ENCODE assay signal across 8 mouse cellular contexts in genomic region chrX:72273966-72274658, GRCm38 (mm10). TPM values are rescaled to one million over a fixed set of nuclear protein-coding genes. Genes with fewer than 3 reads are reported as not detected.
A peak's percentile ranks its signal among the peaks of the same experiment; 100 is the strongest.
DNase-seq lines count a peak whose midpoint lies in the region; TF ChIP-seq lines count a peak whose summit lies in the region.

No protein-coding gene starts in this region.

- no peak for TF ChIP-seq CTCF in spleen, adult 2 months (IDR thresholded peaks at IDR 0.05; ENCODE audit: extremely low read depth, insufficient read depth, insufficient read length, insufficient replicate concordance)

- TF ChIP-seq POLR2A in spleen, adult 2 months (IDR thresholded peaks at IDR 0.05; ENCODE audit: low read depth, low read length): no peak

- no peak overlapping the region; the same call in 1 of the 2 replicates for H3K27ac ChIP-seq in spleen, adult 2 months (ENCODE audit: insufficient read depth, low read length)
- peak overlapping the region; percentile 68 for H3K27ac ChIP-seq in forebrain, embryonic 10.5 days

- H3K36me3 ChIP-seq in spleen, adult 2 months (ENCODE audit: control insufficient read depth, insufficient read depth, low read length): no peaks in the 10 kb centered on the region
- H3K36me3 ChIP-seq in forebrain, embryonic 10.5 days (replicated peaks): peaks cover 11% of the 10 kb centered on the region

- H3K4me1 ChIP-seq in spleen, adult 2 months (ENCODE audit: control insufficient read depth, insufficient read depth, insufficient read length): no peaks in the 10 kb centered on the region
- peaks cover 8% of the 10 kb centered on the region; the same call in 1 of the 2 replicates for H3K4me1 ChIP-seq in forebrain, embryonic 10.5 days

- no peak for DNase-seq in spleen, adult 2 months (ENCODE audit: low read depth in 1 of 2, low spot score in 2 of 2)
- DNase-seq in spleen, postnatal 4 days (ENCODE audit: low spot score in 2 of 2): no peak
- no peak for DNase-seq in forebrain, embryonic 10.5 days (ENCODE audit: extremely low spot score, low spot score)
- DNase-seq in kidney, adult 18-20 months: peak; percentile 4
- DNase-seq in lung, postnatal 10 days: peak; percentile 1
- DNase-seq in left cerebral cortex, adult 18-20 months (ENCODE audit: low spot score in 2 of 2): no peak
- DNase-seq in cerebellum, adult 8-10 months: no peak
- DNase-seq in layer of hippocampus, adult 9-10 months (ENCODE audit: low spot score): no peak

- H3K27me3 ChIP-seq in spleen, adult 2 months (ENCODE audit: control insufficient read depth, insufficient read depth, low read length): no peaks in the 10 kb centered on the region
- no peaks in the 10 kb centered on the region for H3K27me3 ChIP-seq in forebrain, embryonic 10.5 days (ENCODE audit: poor library complexity, severe bottlenecking)

- H3K4me3 ChIP-seq in spleen, adult 2 months (ENCODE audit: extremely low read depth, insufficient read depth, insufficient read length): peak overlapping the region; percentile 27; the same call in 1 of the 2 replicates
- H3K4me3 ChIP-seq in forebrain, embryonic 10.5 days: peak overlapping the region; percentile 56

- 37% methylated on average over 27 of the region's 27 CpGs for WGBS in spleen, adult 2 months
- WGBS in forebrain, embryonic 10.5 days: 35% methylated on average over 27 of the region's 27 CpGs

- H3K9me3 ChIP-seq in forebrain, embryonic 10.5 days: no peaks in the 10 kb centered on the region

RNA-seq across cellular contexts. Expression of gene Gabre, which starts 0.5 kb away (rescaled TPM):
- polyA plus RNA-seq in spleen, adult 2 months (2012; rRNA removed): 0.88 and 1.3 TPM in 2 replicates
- polyA plus RNA-seq in forebrain, embryonic 10.5 days (2016; fragmentation: Nextera tagmentation; extraction: Ambion mirVana): 1.1 and 1.6 TPM in 2 replicates
- under 1 TPM; 0.19 to 0.23 TPM for total RNA-seq in left cerebral cortex, adult 18-20 months (2021)

RNA-seq across cellular contexts. Expression of gene Magea4, which starts 52.3 kb away (rescaled TPM):
- not detected in 2 replicates for polyA plus RNA-seq in spleen, adult 2 months (2012; rRNA removed)
- polyA plus RNA-seq in forebrain, embryonic 10.5 days (2016; fragmentation: Nextera tagmentation; extraction: Ambion mirVana): not detected in 2 replicates
- not detected for total RNA-seq in left cerebral cortex, adult 18-20 months (2021)

Comparison
In these comparisons a context has a peak if more than half of its experiments do, and no peak if none do; other contexts are left out.
1. DNase-seq: peak in kidney, adult 18-20 months (single experiment) and lung, postnatal 10 days (single experiment); none in spleen, adult 2 months (0 of 2), spleen, postnatal 4 days (0 of 2), forebrain, embryonic 10.5 days (single experiment), left cerebral cortex, adult 18-20 months (0 of 2), cerebellum, adult 8-10 months (single experiment) and layer of hippocampus, adult 9-10 months (single experiment).